Mouse (Mus musculus) ES-Bruce4 (cell line): Measurements from ENCODE around the gene Sox6. TPM values are rescaled to one million over a fixed set of nuclear protein-coding genes. Genes with fewer than 3 reads are reported as not detected.

ENCODE experiments used
- H3K27ac ChIP-seq: 2 replicates; pipeline ENCODE4 v1.5.1; 2012; ENCODE audit warnings: low read length, inconsistent platforms; ENCODE audit not compliant: insufficient read depth
- H3K27me3 ChIP-seq: 2 replicates; pipeline ENCODE4 v1.6.1; 2012; ENCODE audit warnings: mild to moderate bottlenecking, low read length, inconsistent platforms; ENCODE audit not compliant: control insufficient read depth, poor library complexity, insufficient read depth, severe bottlenecking
- H3K36me3 ChIP-seq: 2 replicates; pipeline ENCODE4 v1.6.1; 2012; ENCODE audit warnings: inconsistent platforms, mild to moderate bottlenecking, low read length, moderate library complexity; ENCODE audit not compliant: control insufficient read depth, poor library complexity, insufficient read depth, severe bottlenecking
- H3K4me1 ChIP-seq: one replicate; pipeline ENCODE4 v1.8.1; 2011; ENCODE audit warnings: low read length; ENCODE audit not compliant: control insufficient read depth, insufficient read depth
- H3K4me3 ChIP-seq: 2 replicates; pipeline ENCODE4 v1.5.1; 2011; ENCODE audit warnings: low read depth, mild to moderate bottlenecking, low read length
- H3K9ac ChIP-seq: 2 replicates; pipeline ENCODE4 v1.6.1; 2012; ENCODE audit warnings: low read depth, mild to moderate bottlenecking, inconsistent platforms; ENCODE audit not compliant: poor library complexity, severe bottlenecking
- H3K9me3 ChIP-seq: replicated peaks from 2 replicates; pipeline ENCODE4 v1.6.1; 2012; ENCODE audit warnings: mild to moderate bottlenecking, low read length, inconsistent platforms; ENCODE audit not compliant: control insufficient read depth, poor library complexity, insufficient read depth, severe bottlenecking
- CTCF ChIP-seq: IDR thresholded peaks from one replicate; pipeline ENCODE4 v1.8.1; 2011; ENCODE audit warnings: low read depth, low read length
- EP300 ChIP-seq: IDR thresholded peaks from 2 replicates; pipeline ENCODE4 v1.6.1; 2011; ENCODE audit warnings: low read depth, low read length; ENCODE audit not compliant: insufficient read depth
- POLR2A ChIP-seq: IDR thresholded peaks from one replicate; pipeline ENCODE4 v1.8.1; 2011; ENCODE audit warnings: low read length; ENCODE audit not compliant: insufficient read depth
- polyA plus RNA-seq: library from polyadenylated mRNA; stranded (reverse); fragments of >200 nt; gene quantifications from 2 replicates; pipeline ENCODE4 v1.2.4, GENCODE M21; 2011; ENCODE audit warnings: low read depth; ENCODE audit not compliant: missing spikeins, insufficient read depth, insufficient read length

Gene Sox6
- polyA plus RNA-seq, 1 experiment, result 0.88 TPM

DNA sequence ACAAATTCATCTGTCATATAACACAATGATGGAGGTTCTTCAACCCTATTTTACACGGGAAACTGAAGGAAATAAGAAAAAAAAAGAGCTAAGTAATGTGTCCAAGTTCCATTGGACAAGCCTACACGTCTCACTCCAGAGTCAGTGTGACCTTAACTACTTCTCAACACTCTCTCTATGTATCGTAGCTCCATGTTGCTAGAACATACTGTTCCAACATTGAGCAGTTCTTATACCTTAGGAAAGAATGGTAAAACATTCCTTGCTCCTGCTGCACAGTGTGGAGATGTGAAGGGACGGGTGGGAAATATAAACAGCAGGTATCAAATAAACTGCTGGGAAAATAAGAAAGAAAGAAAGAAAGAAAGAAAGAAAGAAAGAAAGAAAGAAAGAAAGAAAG lies 209.3 kb downstream of the Sox6 start:
- Histone ChIP-seq H3K36me3 (no peaks in the 10 kb centered on the region), H3K27me3 (no peaks in the 10 kb centered on the region), H3K9me3 (no peaks in the 10 kb centered on the region), H3K4me1 (peaks cover 1% of the 10 kb centered on the region), H3K9ac (no peak overlapping the region), H3K4me3 (no peak overlapping the region), H3K27ac (no peak overlapping the region)
- no peak for TF ChIP-seq EP300
- no peak for TF ChIP-seq CTCF
- TF ChIP-seq POLR2A, result no peak

DNA sequence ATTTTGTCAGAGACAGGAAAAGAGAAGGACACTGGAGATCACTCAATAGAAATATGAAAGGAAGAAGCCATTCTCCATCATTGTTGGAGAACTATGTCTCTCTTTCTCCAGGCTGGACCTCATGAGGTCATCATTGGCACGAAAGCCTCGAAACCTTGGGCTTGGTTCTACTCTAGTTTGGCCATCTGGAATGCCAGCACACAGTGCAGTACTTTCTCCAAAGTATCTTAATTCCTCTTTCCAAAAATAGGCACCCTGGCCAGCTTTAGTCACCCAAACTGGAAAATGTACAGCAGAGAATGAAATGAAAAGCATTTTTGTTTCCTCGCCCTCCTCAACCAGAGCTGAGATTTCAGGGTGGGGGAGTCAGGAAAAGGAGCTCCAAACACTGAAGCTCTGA lies 213.3 kb downstream of the Sox6 start:
- no peak overlapping the region for H3K9ac ChIP-seq
- H3K36me3 ChIP-seq, result no peaks in the 10 kb centered on the region
- no peaks in the 10 kb centered on the region for H3K27me3 ChIP-seq
- H3K9me3 ChIP-seq, result no peaks in the 10 kb centered on the region
- no peak overlapping the region for H3K4me3 ChIP-seq
- TF ChIP-seq CTCF, result no peak
- no peak for TF ChIP-seq EP300
- TF ChIP-seq POLR2A, result no peak
- peaks cover 1% of the 10 kb centered on the region for H3K4me1 ChIP-seq
- no peak overlapping the region for H3K27ac ChIP-seq

DNA sequence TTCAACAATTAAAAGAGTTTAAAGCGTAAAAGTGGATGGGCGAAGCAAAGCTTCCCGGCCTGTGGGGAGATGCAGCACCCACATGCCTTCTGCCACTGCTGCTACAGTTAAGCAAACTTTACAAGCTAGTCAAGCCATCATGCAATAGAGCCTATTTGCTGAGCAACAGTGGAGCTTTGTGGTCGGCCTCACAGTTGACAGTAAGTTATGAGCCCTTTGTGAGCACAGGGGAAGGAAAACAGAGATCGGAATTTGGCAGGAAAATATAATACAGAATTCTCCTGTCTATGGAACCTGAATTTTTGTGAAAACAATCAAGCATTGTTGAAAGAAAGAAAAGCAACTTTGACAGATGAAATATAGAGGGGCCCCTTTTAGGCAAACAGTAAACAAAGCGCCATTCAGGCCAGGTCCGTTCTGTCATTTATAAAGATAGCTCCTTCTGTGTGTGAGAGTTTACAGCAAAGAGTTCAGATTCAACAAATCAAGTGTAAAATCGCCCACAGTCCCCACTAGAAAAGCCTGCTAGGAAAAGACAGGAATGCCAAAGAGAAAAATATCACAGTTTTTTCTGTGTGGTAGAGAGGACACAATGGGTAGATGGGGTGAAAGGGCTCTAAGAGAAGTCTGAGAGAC lies 213.9 kb downstream of the Sox6 start:
- H3K4me3 ChIP-seq, result no peak overlapping the region

DNA sequence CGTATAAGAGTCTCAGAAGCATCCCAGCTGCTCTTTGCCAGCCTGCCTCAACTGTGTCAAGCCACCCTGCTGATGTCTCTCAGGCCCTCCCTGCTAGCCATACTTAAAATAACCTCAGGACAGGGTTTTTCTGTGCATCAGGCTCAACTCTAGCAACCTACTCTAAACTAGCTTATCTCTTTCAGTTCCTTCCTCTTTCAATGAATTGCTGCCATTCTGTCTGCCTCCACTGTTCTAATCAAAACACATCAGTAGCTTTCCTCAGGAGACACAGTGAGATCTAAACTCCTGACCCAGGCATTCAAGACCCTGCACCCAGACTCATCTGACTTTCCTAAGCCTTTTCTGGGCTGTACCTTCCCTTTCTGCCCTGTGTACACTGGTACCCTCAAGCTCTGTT lies 219.5 kb downstream of the Sox6 start:
- no peaks in the 10 kb centered on the region for H3K36me3 ChIP-seq
- no peaks in the 10 kb centered on the region for H3K4me1 ChIP-seq
- no peak overlapping the region for H3K4me3 ChIP-seq
- H3K27ac ChIP-seq, result no peak overlapping the region
- no peaks in the 10 kb centered on the region for H3K9me3 ChIP-seq
- no peaks in the 10 kb centered on the region for H3K27me3 ChIP-seq
- no peak for TF ChIP-seq CTCF
- TF ChIP-seq POLR2A, result no peak
- no peak for TF ChIP-seq EP300
- H3K9ac ChIP-seq, result no peak overlapping the region

More for the DNA sequence above, 213.9 kb downstream of the Sox6 start:
- Histone ChIP-seq H3K27me3 (no peaks in the 10 kb centered on the region), H3K9me3 (no peaks in the 10 kb centered on the region), H3K4me1 (peaks cover under 1% of the 10 kb centered on the region), H3K27ac (no peak overlapping the region), H3K36me3 (no peaks in the 10 kb centered on the region), H3K9ac (no peak overlapping the region)
- TF ChIP-seq CTCF (no peak), POLR2A (no peak), EP300 (no peak)

DNA sequence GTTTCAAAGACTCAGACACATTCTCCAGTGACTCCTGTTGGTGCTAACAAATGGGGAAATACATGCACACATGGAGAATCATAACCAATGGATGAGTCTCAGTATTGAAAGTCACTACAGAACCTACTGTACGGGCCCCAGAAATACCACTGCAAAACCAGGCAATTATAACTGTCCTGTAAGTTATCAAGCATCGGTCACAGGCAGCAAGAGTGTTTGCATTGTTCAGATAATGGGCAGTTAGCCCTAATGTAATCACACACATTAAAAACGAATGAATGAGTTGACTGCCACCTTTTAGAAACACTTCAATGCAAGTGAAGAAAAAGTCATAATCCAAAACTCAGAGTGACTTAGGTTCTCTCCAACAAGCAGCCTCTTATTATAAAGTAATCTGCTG lies 235.3 kb downstream of the Sox6 start:
- TF ChIP-seq POLR2A (no peak), CTCF (no peak), EP300 (no peak)
- H3K27ac ChIP-seq, result no peak overlapping the region
- no peaks in the 10 kb centered on the region for H3K4me1 ChIP-seq
- H3K9me3 ChIP-seq, result no peaks in the 10 kb centered on the region
- H3K9ac ChIP-seq, result no peak overlapping the region
- H3K4me3 ChIP-seq, result no peak overlapping the region
- H3K36me3 ChIP-seq, result no peaks in the 10 kb centered on the region
- no peaks in the 10 kb centered on the region for H3K27me3 ChIP-seq

DNA sequence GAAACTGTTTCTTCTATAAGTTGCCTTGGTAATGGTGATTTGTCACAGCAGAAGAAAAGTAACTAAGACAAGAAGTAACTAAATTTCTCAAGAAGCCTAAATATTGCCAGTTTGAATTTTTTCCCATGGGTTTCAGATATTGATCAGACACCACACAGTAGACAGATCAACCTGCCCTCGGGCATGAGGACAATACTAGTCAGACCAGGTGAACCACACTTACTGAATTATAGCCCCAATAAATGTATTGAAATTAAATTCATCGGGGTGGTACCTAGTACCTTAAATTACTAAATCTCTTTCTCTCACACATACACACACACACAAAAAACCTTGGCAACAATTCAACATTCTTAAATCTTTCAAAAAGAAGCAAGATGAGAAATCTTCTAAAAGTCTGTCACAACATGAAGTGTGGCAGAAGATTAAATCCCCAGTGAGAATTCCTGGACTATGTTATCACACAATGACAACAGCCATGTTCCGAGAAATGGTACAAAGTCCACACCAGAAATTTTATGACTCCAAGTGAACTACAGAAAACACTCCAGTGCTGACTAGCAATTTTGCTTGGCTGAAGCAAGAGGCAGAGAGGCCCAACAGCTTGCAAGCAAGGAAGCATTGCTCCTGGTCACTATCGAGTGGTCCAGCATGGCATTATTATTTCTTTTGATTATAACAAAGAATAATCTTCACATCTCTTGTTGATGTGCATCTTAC lies 244.3 kb downstream of the Sox6 start:
- H3K27ac ChIP-seq, result no peak overlapping the region
- no peak overlapping the region for H3K4me3 ChIP-seq

More for the DNA sequence above, 244.3 kb downstream of the Sox6 start:
- Histone ChIP-seq H3K9ac (no peak overlapping the region), H3K27me3 (no peaks in the 10 kb centered on the region), H3K36me3 (no peaks in the 10 kb centered on the region), H3K9me3 (no peaks in the 10 kb centered on the region), H3K4me1 (no peaks in the 10 kb centered on the region)
- TF ChIP-seq POLR2A, result no peak
- TF ChIP-seq CTCF, result no peak
- TF ChIP-seq EP300, result no peak
